Mouse (Mus musculus): ENCODE measurements around the gene Lat. TPM values are rescaled to one million over a fixed set of nuclear protein-coding genes. Genes with fewer than 3 reads are reported as not detected.
"Not testable (repeated sequence)": the region's sequence is repeated elsewhere in the genome, so short reads cannot be mapped to it uniquely, and the experiment has no call there.

Gene Lat
- polyA plus RNA-seq (2016; fragmentation: Nextera tagmentation; extraction: Ambion mirVana) = 2.9 and 3.2 TPM in 2 replicates

DNA sequence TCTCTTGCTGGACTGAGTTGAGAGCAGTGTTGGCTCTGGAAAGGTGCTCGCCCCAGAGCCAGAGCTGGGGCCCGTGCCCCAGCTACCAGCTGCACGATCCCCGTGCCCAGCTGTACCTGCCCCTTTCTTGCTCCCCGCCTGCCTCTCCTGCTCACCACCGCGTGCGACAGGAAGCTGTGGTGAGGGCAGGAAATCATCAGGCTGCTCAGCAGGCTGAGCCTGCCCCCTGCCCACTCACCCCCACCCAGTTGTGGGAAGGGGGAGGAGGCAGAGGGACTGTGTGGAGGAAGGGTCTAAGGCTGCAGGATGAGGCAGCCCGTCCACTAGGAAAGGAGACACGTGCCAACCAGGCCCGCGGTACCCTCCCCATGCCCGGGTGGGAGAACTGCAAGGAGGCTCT is at the start of gene Lat:
TSS of gene Lat (minus strand) at position 178 of the 400 bp plus-strand sequence.
- Histone ChIP-seq H3K9ac (replicated peaks) (no peak within 1 kb of the TSS; the same call in 1 of the 2 replicates), H3K27ac (no peak within 1 kb of the TSS), H3K4me1 (replicated peaks) (no peaks in the 10 kb centered on the region), H3K4me2 (no peak within 1 kb of the TSS), H3K27me3 (no peaks in the 10 kb centered on the region), H3K4me3 (replicated peaks) (no peak within 1 kb of the TSS), H3K36me3 (peaks cover 68% of the 10 kb centered on the region), H3K9me3 (no peaks in the 10 kb centered on the region)
- no peak; the same call in 1 of the 2 replicates for ATAC-seq (ENCODE audit: insufficient number of reproducible peaks, insufficient read depth, low FRiP score, low TSS enrichment, low read depth)
- WGBS = 74% methylated on average over 13 of the region's 13 CpGs

DNA sequence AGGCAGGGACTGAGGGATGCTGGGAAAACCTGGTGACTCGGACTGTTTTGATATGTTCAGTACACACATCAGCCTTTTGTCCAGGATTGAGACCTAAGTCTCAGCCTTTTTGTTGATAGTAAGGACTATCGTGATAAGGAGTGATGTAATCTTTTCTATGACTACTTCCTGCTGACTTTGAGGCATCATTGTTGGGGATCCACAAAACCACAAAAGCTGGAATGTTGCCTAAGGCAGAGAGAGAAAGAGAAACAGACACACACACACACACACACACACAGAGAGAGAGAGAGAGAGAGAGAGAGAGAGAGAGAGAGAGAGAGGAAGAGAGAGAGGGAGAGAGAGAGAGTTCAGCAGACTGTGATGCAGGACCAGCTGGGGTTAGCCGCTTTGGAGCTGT is 49.1 kb upstream of the Lat start:
- H3K27me3 ChIP-seq = peaks cover 8% of the 10 kb centered on the region; the same call in 1 of the 2 replicates
- H3K4me2 ChIP-seq = no peak overlapping the region
- no peak overlapping the region for H3K9ac ChIP-seq (replicated peaks)
- H3K27ac ChIP-seq = no peak overlapping the region
- WGBS = 76% methylated on average over 3 of the region's 3 CpGs
- H3K4me3 ChIP-seq (replicated peaks) = no peak overlapping the region
- H3K9me3 ChIP-seq = no peaks in the 10 kb centered on the region
- H3K36me3 ChIP-seq = no peaks in the 10 kb centered on the region
- no peak for ATAC-seq (ENCODE audit: insufficient number of reproducible peaks, insufficient read depth, low FRiP score, low TSS enrichment, low read depth)
- peaks cover 4% of the 10 kb centered on the region; the same call in 1 of the 2 replicates for H3K4me1 ChIP-seq (replicated peaks)

DNA sequence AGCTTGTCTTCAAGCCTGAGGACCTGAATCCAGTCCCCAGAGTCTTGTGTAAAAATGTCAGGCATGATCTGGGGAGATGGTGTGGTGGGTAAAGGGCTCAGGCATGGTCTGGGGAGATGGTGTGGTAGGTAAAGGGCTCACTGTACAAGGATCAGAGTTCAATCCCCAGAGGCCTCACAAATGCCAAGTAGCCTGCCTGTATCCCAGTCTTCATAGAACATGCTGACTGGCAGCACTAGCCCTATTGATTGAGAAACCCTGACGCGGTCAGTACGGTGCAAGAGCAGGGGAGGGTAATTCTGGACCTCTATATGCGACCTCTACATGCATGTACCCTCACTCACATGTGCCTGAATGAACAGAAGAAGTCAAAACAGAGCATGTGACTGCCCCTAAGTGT is 48.2 kb upstream of the Lat start:
- H3K4me3 ChIP-seq (replicated peaks) = no peak overlapping the region
- H3K4me1 ChIP-seq (replicated peaks) = peaks cover 4% of the 10 kb centered on the region; the same call in 1 of the 2 replicates
- H3K4me2 ChIP-seq = no peak overlapping the region
- no peak overlapping the region for H3K27ac ChIP-seq
- no peaks in the 10 kb centered on the region for H3K36me3 ChIP-seq
- WGBS = 91% methylated on average over 4 of the region's 4 CpGs
- ATAC-seq (ENCODE audit: insufficient number of reproducible peaks, insufficient read depth, low FRiP score, low TSS enrichment, low read depth) = no peak
- no peak overlapping the region for H3K9ac ChIP-seq (replicated peaks)
- peaks cover 9% of the 10 kb centered on the region; the same call in 1 of the 2 replicates for H3K27me3 ChIP-seq
- no peaks in the 10 kb centered on the region for H3K9me3 ChIP-seq

DNA sequence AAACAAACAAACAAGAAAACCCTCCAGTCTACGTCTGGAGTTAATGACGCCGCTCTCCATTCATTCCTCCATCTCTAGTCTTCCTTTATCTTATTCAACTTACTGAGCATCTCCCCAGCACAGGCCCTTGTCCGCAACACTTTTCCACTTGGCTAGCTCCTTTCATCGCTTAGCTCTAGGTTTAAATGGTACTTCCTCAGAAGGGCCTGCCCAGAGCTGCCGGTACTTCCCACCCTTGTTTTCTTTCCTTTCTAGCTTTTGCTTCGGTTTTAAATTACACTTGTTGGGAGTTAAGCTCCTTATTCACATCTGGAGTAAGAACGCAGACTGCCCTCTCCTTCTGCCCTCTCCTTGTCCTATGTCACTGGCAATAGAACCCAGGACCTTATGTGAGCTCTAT is 47.7 kb upstream of the Lat start:
- Histone ChIP-seq H3K9ac (replicated peaks) (no peak overlapping the region), H3K27ac (no peak overlapping the region)
- WGBS = 55% methylated on average over 8 of the region's 8 CpGs

DNA sequence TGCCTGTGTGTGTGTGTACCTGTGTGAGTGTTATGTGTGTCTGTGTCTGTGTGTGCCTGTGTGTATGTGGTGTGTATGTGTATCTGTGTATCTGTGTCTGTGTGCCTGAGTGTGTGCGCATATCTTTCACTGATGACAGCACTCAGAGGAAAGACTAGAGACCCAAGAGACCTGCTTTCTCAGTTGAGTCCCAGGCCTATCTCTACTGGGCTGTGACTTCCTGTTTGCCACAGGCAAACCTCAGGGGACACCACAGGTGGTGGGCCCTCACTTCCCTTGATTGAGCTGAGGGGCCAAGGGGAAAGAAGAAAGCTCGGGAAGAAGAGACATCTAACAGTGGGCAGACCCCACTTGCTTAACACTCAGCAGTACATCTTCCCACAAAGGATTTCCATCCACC is 47.2 kb upstream of the Lat start:
- Histone ChIP-seq H3K4me3 (replicated peaks) (no peak overlapping the region), H3K9ac (replicated peaks) (no peak overlapping the region), H3K4me1 (replicated peaks) (peaks cover 4% of the 10 kb centered on the region; the same call in 1 of the 2 replicates), H3K36me3 (no peaks in the 10 kb centered on the region), H3K27me3 (peaks cover 9% of the 10 kb centered on the region; the same call in 1 of the 2 replicates), H3K9me3 (no peaks in the 10 kb centered on the region), H3K4me2 (no peak overlapping the region), H3K27ac (no peak overlapping the region)
- 76% methylated on average over 2 of the region's 2 CpGs for WGBS
- ATAC-seq (ENCODE audit: insufficient number of reproducible peaks, insufficient read depth, low FRiP score, low TSS enrichment, low read depth) = no peak

More for the DNA sequence above, 47.7 kb upstream of the Lat start:
- Histone ChIP-seq H3K36me3 (no peaks in the 10 kb centered on the region), H3K4me2 (no peak overlapping the region), H3K27me3 (peaks cover 9% of the 10 kb centered on the region; the same call in 1 of the 2 replicates), H3K9me3 (no peaks in the 10 kb centered on the region), H3K4me3 (replicated peaks) (no peak overlapping the region), H3K4me1 (replicated peaks) (peaks cover 4% of the 10 kb centered on the region; the same call in 1 of the 2 replicates)
- ATAC-seq (ENCODE audit: insufficient number of reproducible peaks, insufficient read depth, low FRiP score, low TSS enrichment, low read depth) = no peak

DNA sequence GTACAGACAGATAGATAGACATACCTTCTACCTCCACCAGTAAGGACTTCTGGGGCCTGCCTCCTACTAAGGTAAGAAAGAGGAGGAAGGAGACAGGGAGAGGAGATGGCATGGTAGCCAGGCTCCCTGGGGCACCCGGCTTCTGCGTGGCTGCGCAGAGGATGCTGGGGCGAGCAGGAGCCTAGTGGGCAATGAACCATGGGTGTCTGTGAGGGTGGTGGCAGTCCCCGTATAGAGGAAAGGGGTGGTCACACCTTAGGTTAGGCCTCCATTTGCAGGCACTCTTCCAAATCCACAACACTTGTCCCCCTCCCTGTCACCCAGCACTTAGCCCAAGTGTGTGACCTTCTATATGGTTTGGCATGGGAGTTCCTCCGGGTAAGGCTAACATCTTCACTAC is 45.4 kb upstream of the Lat start, which contains the start of gene Cd19:
TSS of gene Cd19 (minus strand) at position 165 of the 400 bp plus-strand sequence.
- Histone ChIP-seq H3K27ac (no peak within 1 kb of the TSS), H3K4me1 (replicated peaks) (peaks cover 4% of the 10 kb centered on the region; the same call in 1 of the 2 replicates), H3K36me3 (no peaks in the 10 kb centered on the region), H3K9ac (replicated peaks) (no peak within 1 kb of the TSS), H3K4me2 (no peak within 1 kb of the TSS), H3K4me3 (replicated peaks) (no peak within 1 kb of the TSS), H3K27me3 (peaks cover 9% of the 10 kb centered on the region; the same call in 1 of the 2 replicates), H3K9me3 (no peaks in the 10 kb centered on the region)
- 82% methylated on average over 6 of the region's 6 CpGs for WGBS
- ATAC-seq (ENCODE audit: insufficient number of reproducible peaks, insufficient read depth, low FRiP score, low TSS enrichment, low read depth) = no peak

DNA sequence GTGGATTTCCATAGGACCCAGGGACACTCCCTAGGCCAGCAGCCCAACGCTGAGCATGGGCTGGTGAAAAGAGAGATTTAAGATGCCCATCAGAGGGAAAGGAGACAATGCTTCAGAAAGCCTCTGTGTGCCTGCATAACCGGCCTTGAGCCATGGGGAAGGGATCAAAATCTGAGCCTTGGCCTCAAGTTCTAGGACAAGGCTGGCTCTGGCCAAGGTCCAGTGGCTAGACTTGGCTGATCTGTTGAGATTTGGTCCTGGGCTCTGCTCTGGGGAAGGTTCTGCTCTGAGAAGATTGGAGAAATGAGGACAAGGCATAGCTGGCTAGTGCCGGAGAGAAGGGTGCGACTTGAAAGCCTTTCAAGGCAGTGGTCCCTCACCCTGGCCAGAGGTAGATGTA is 41.7 kb upstream of the Lat start:
- H3K9me3 ChIP-seq = no peaks in the 10 kb centered on the region
- H3K27ac ChIP-seq = no peak overlapping the region
- ATAC-seq (ENCODE audit: insufficient number of reproducible peaks, insufficient read depth, low FRiP score, low TSS enrichment, low read depth) = no peak
- no peak overlapping the region for H3K4me2 ChIP-seq
- H3K36me3 ChIP-seq = no peaks in the 10 kb centered on the region
- H3K4me1 ChIP-seq (replicated peaks) = no peaks in the 10 kb centered on the region
- peaks cover 9% of the 10 kb centered on the region; the same call in 1 of the 2 replicates for H3K27me3 ChIP-seq
- no peak overlapping the region for H3K9ac ChIP-seq (replicated peaks)
- 87% methylated on average over 4 of the region's 4 CpGs for WGBS
- no peak overlapping the region for H3K4me3 ChIP-seq (replicated peaks)

DNA sequence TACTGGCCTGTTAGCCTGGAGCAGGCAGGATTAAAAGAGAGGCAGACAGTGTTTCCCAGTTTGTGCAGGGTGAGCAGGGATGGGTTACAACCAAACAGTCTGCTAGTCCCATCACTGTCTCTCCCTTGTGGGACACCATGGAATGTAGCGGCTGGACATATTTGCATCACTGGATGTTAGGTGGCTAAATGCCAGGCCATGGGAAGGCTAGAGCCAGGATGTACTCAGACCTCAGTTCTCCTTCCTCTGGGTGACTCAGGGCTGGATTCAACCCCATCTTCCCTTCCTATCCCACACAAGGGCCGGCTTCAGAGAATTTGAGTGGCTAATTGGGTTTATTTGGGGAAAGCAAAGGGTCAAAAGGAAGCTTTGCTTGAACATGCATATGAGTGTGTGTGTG is 39.3 kb upstream of the Lat start:
- ATAC-seq (ENCODE audit: insufficient number of reproducible peaks, insufficient read depth, low FRiP score, low TSS enrichment, low read depth) = no peak
- H3K27me3 ChIP-seq = 0 out of 2 replicates have a peak, but pooled peaks cover 3% of the 10 kb centered on the region
- no peak overlapping the region for H3K4me3 ChIP-seq (replicated peaks)
- H3K4me2 ChIP-seq = no peak overlapping the region
- H3K9me3 ChIP-seq = no peaks in the 10 kb centered on the region
- 84% methylated on average over 2 of the region's 2 CpGs for WGBS
- no peaks in the 10 kb centered on the region for H3K4me1 ChIP-seq (replicated peaks)
- no peak overlapping the region for H3K9ac ChIP-seq (replicated peaks)
- H3K27ac ChIP-seq = no peak overlapping the region
- H3K36me3 ChIP-seq = no peaks in the 10 kb centered on the region

DNA sequence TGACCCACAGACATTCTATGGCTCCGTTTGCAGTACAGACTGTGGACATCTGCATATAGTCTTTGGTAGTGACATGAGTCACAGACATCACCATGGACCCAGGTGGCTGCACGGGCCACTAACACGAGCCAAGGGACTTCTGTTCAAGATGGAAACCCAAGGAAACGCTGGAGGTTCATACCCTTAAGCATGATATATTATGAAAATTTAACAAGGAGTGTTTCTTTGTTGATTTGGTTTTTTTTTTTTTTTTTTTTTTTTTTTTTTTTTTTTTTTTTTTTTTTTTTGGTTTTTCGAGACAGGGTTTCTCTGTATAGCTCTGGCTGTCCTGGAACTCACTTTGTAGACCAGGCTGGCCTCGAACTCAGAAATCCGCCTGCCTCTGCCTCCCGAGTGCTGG is 33.1 kb upstream of the Lat start:
- not testable (repeated sequence) for H3K27me3 ChIP-seq; H3K4me1 ChIP-seq (replicated peaks); H3K4me3 ChIP-seq (replicated peaks); H3K4me2 ChIP-seq; H3K36me3 ChIP-seq; ATAC-seq (ENCODE audit: insufficient number of reproducible peaks, insufficient read depth, low FRiP score, low TSS enrichment, low read depth); H3K9ac ChIP-seq (replicated peaks); H3K27ac ChIP-seq; H3K9me3 ChIP-seq
- WGBS = 85% methylated on average over 8 of the region's 8 CpGs

DNA sequence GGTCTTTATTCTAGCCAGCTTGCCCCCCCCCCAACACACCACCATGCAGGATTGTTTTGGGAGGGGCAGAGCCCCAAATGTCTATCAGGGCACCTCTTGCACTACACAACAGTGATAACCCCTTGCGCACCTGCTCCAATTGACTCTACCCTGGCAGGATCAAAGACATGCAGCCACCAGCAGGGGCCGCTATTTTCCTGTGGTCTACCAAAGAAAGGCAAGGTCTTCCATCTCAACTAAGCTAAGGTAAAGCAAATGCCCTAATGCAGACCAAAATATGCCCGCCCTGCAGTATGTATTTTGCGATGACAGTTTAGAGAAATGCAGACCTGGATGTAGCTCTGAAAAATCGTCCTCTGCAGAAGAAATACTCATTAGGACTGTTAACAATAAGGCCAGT is 30.2 kb upstream of the Lat start:
- WGBS = 14% methylated on average over 5 of the region's 5 CpGs
- peaks cover 9% of the 10 kb centered on the region for H3K4me1 ChIP-seq (replicated peaks)
- no peak for ATAC-seq (ENCODE audit: insufficient number of reproducible peaks, insufficient read depth, low FRiP score, low TSS enrichment, low read depth)
- no peaks in the 10 kb centered on the region for H3K36me3 ChIP-seq
- no peak overlapping the region for H3K4me2 ChIP-seq
- H3K27ac ChIP-seq = no peak overlapping the region
- no peak overlapping the region for H3K4me3 ChIP-seq (replicated peaks)
- no peaks in the 10 kb centered on the region for H3K9me3 ChIP-seq
- no peak overlapping the region for H3K9ac ChIP-seq (replicated peaks)
- H3K27me3 ChIP-seq = no peaks in the 10 kb centered on the region

DNA sequence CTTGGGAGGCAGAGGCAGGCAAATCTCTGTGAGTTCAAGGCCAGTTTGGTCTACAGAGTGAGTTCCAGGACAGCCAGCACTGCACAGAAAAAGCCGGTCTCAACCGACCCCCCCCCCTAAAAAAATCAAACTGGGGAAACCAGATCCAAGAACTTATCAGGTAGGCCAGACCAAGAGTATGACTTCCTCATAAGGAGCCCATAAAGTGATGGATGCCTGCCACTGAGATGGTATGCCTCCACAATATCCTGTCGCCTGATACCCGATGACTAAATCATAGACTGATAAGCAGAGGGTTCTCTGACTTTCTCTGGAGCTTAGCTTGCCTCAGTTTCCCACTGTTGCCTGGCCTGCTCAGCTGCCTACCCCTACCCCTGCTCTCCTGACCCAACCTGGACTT is 28.5 kb upstream of the Lat start:
- Histone ChIP-seq H3K36me3 (no peaks in the 10 kb centered on the region), H3K27ac (no peak overlapping the region), H3K9me3 (no peaks in the 10 kb centered on the region), H3K4me3 (replicated peaks) (no peak overlapping the region), H3K4me2 (no peak overlapping the region), H3K27me3 (no peaks in the 10 kb centered on the region), H3K9ac (replicated peaks) (no peak overlapping the region), H3K4me1 (replicated peaks) (peaks cover 9% of the 10 kb centered on the region)
- WGBS = 81% methylated on average over 4 of the region's 4 CpGs
- no peak for ATAC-seq (ENCODE audit: insufficient number of reproducible peaks, insufficient read depth, low FRiP score, low TSS enrichment, low read depth)

DNA sequence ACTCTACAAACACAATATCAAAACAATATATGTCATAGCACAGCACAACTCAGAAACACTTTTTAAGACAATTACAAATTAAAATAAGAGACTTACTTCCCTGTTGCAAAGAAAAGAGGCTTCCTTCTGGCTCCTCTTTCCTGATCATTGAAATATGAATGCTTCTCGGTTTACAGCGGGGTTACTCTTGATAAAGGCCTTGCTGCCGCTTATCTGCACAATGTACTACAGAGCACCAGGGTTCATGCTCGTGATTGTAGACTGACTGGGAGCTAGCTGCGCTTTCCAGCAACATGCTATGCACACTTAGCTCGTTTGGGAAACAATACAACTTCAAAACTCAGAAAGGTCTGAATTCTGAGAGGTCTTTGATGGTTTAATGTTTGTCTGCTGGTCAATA is 27.9 kb upstream of the Lat start:
- no peak overlapping the region for H3K4me3 ChIP-seq (replicated peaks)

More for the DNA sequence above, 27.9 kb upstream of the Lat start:
- 58% methylated on average over 6 of the region's 6 CpGs for WGBS
- Histone ChIP-seq H3K27me3 (no peaks in the 10 kb centered on the region), H3K36me3 (no peaks in the 10 kb centered on the region), H3K27ac (no peak overlapping the region), H3K9me3 (no peaks in the 10 kb centered on the region), H3K4me2 (peak overlapping the region; percentile 42), H3K4me1 (replicated peaks) (peaks cover 9% of the 10 kb centered on the region), H3K9ac (replicated peaks) (no peak overlapping the region)
- ATAC-seq (ENCODE audit: insufficient number of reproducible peaks, insufficient read depth, low FRiP score, low TSS enrichment, low read depth) = no peak

Measured in limb, embryonic 12.5 days (tissue).